Mouse (Mus musculus) hindbrain, embryonic 16.5 days (tissue): ENCODE results near the gene Mpped2. TPM values are rescaled to one million over a fixed set of nuclear protein-coding genes. Genes with fewer than 3 reads are reported as not detected.

Experiments
- ATAC-seq: fragments of 200-750 bp; cut with Nextera tagmentation; 2 replicates; pipeline ENCODE4 v1.8.0; 2017; ENCODE audit warnings: moderate TSS enrichment, moderate library complexity
- H3K27ac ChIP-seq: fragments of 300-500 bp; sonication (generic); 2 replicates; pipeline ENCODE4 v1.5.1; 2014; ENCODE audit warnings: low read depth, mild to moderate bottlenecking, control low read depth, low read length, moderate library complexity
- H3K27me3 ChIP-seq: fragments of 300-500 bp; sonication (generic); replicated peaks from 2 replicates; pipeline ENCODE4 v1.6.1; 2014; ENCODE audit warnings: low read length; ENCODE audit not compliant: control insufficient read depth, insufficient read depth
- H3K36me3 ChIP-seq: fragments of 300-500 bp; sonication (generic); 2 replicates; pipeline ENCODE4 v1.6.1; 2014; ENCODE audit warnings: mild to moderate bottlenecking, low read length, moderate library complexity, mixed read lengths; ENCODE audit not compliant: control insufficient read depth, insufficient read depth
- H3K4me1 ChIP-seq: fragments of 300-500 bp; sonication (generic); 2 replicates; pipeline ENCODE4 v1.6.1; 2014; ENCODE audit warnings: low read depth, low read length; ENCODE audit not compliant: control insufficient read depth, insufficient read depth
- H3K4me2 ChIP-seq: fragments of 300-500 bp; sonication (generic); 2 replicates; pipeline ENCODE4 v1.6.1; 2014; ENCODE audit warnings: mild to moderate bottlenecking, low read length, control low read depth, moderate library complexity
- H3K4me3 ChIP-seq: fragments of 300-500 bp; sonication (generic); 2 replicates; pipeline ENCODE4 v1.5.1; 2014; ENCODE audit warnings: mild to moderate bottlenecking, low read length, control low read depth, moderate library complexity
- H3K9ac ChIP-seq: fragments of 300-500 bp; sonication (generic); 2 replicates; pipeline ENCODE4 v1.6.1; 2014; ENCODE audit warnings: low read depth, mild to moderate bottlenecking, control low read depth, low read length, moderate library complexity
- H3K9me3 ChIP-seq: fragments of 300-500 bp; sonication (generic); 2 replicates; pipeline ENCODE4 v1.6.1; 2014; ENCODE audit warnings: mild to moderate bottlenecking, low read length, moderate library complexity; ENCODE audit not compliant: control insufficient read depth
- WGBS: fragments of 180-500 bp; shearing (Covaris S2); extraction: QIAGEN DNeasy Blood & Tissue Kit; methylation state at CpG from one replicate; pipeline ENCODE4 v1.1.7; 2014; 5-methylcytosine and 5-hydroxymethylcytosine counted together
- polyA plus RNA-seq: library from polyadenylated mRNA; unstranded; fragments of >200 nt; fragmentation: Nextera tagmentation; extraction: Ambion mirVana; gene quantifications from 2 replicates; pipeline ENCODE4 v1.2.1, GENCODE M21; 2015

Mpped2 gene
- polyA plus RNA-seq, 1 experiment from 2014 or later, result 112 TPM

- H3K9me3 ChIP-seq, result no peaks in the 10 kb centered on the region
- 7% methylated on average over 3 of the region's 3 CpGs for WGBS
- no peak overlapping the region for H3K4me2 ChIP-seq
- peaks cover 6% of the 10 kb centered on the region for H3K4me1 ChIP-seq
- H3K27me3 ChIP-seq, result no peaks in the 10 kb centered on the region
- no peak overlapping the region for H3K9ac ChIP-seq
- no peak overlapping the region for H3K27ac ChIP-seq
- no peak for ATAC-seq
- no peaks in the 10 kb centered on the region for H3K36me3 ChIP-seq
- no peak overlapping the region for H3K4me3 ChIP-seq
Measured at GRCm38 (mm10) chr2:106889297-106890000, 196.4 kb downstream of the Mpped2 start.

- H3K27ac ChIP-seq, result no peak overlapping the region
- no peak overlapping the region for H3K4me3 ChIP-seq
- H3K9ac ChIP-seq, result no peak overlapping the region
- H3K4me2 ChIP-seq, result no peak overlapping the region
- 35% methylated on average over 3 of the region's 3 CpGs for WGBS
- H3K36me3 ChIP-seq, result no peaks in the 10 kb centered on the region
- H3K27me3 ChIP-seq, result no peaks in the 10 kb centered on the region
- no peaks in the 10 kb centered on the region for H3K9me3 ChIP-seq
- no peak for ATAC-seq
- H3K4me1 ChIP-seq, result peaks cover 6% of the 10 kb centered on the region
Measured at GRCm38 (mm10) chr2:106893376-106893775, 200.3 kb downstream of the Mpped2 start.

GRCm38 (mm10) chr2:106895326-106896023 is 202.4 kb downstream of the Mpped2 start:
- Histone ChIP-seq H3K9ac (no peak overlapping the region), H3K4me2 (no peak overlapping the region), H3K27ac (no peak overlapping the region), H3K36me3 (no peaks in the 10 kb centered on the region), H3K4me1 (no peaks in the 10 kb centered on the region), H3K4me3 (no peak overlapping the region), H3K9me3 (no peaks in the 10 kb centered on the region), H3K27me3 (no peaks in the 10 kb centered on the region)
- peak; percentile 71 for ATAC-seq
- WGBS, result 22% methylated on average over 11 of the region's 11 CpGs

- Histone ChIP-seq H3K27me3 (no peaks in the 10 kb centered on the region), H3K4me2 (no peak overlapping the region), H3K9ac (no peak overlapping the region), H3K27ac (no peak overlapping the region), H3K9me3 (no peaks in the 10 kb centered on the region), H3K4me1 (no peaks in the 10 kb centered on the region), H3K36me3 (no peaks in the 10 kb centered on the region), H3K4me3 (no peak overlapping the region)
- WGBS, result 33% methylated on average over 4 of the region's 4 CpGs
- ATAC-seq, result 0 out of 2 replicates have a peak, but pooled peaks have one; percentile 6
Measured at GRCm38 (mm10) chr2:106896024-106896384, 202.9 kb downstream of the Mpped2 start.

GRCm38 (mm10) chr2:106911951-106912480 is 218.9 kb downstream of the Mpped2 start:
- H3K4me3 ChIP-seq, result no peak overlapping the region
- no peak for ATAC-seq
- no peak overlapping the region for H3K9ac ChIP-seq
- no peaks in the 10 kb centered on the region for H3K4me1 ChIP-seq
- H3K27ac ChIP-seq, result no peak overlapping the region
- H3K4me2 ChIP-seq, result no peak overlapping the region
- WGBS, result 76% methylated on average over 6 of the region's 6 CpGs
- H3K36me3 ChIP-seq, result no peaks in the 10 kb centered on the region
- no peaks in the 10 kb centered on the region for H3K27me3 ChIP-seq
- H3K9me3 ChIP-seq, result no peaks in the 10 kb centered on the region
